Mouse (Mus musculus): Measurements from ENCODE around the gene Rasgrp2.

The Rasgrp2 gene

DNA sequence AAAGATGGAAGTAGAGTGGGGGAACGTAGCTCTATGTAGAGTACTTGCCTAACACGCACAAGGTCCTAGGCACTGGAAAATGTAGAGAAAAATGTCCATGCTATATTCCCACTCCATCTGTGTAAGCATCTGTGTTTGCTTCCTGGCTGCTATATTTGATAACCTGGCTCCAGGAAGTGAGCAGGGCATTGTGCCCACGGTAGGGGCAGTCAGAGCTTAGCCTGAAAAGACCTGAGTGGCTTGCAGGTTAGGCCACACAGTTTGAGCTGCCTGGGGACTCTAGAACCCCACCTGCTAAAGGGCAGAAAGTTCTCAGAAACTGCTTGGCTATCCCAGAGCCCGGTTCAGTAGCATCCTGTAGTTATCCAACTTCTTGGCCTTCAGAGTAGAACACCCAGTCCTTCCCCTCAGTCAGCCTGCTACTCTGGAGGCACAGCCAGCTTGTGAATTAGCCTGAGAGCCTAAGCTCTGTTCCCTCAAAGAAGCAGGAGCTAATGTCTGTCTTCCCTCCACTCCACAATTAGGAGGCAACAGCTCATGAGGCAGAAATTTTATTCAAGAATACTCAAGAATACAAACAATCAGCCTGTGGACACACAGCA, 16.7 kb upstream of the Rasgrp2 start:
- in situ Hi-C loops (cut with MboI, MseI), result loop anchor here in 1 of 2 experiments (10.0 kb wide), 1 partner anchor 452 kb away; no protein-coding TSS in a partner anchor

- in situ Hi-C loops (cut with MboI, MseI), result loop anchor here in 1 of 2 experiments (10.0 kb wide), 1 partner anchor 451 kb away; no protein-coding TSS in a partner anchor
Observed at GRCm38 (mm10) chr19:6383470-6383869, 15.7 kb upstream of the Rasgrp2 start.

GRCm38 (mm10) chr19:6384128-6384527, 15.0 kb upstream of the Rasgrp2 start, which contains the start of gene Pygm:
Pygm (plus strand) TSS chr19:6384399.
- in situ Hi-C loops (cut with MboI, MseI), result loop anchor here in 1 of 2 experiments (10.0 kb wide), 1 partner anchor 451 kb away; no protein-coding TSS in a partner anchor

- in situ Hi-C loops (cut with MboI, MseI), result loop anchor here in 1 of 2 experiments (10.0 kb wide), 1 partner anchor 450 kb away; no protein-coding TSS in a partner anchor
Observed at GRCm38 (mm10) chr19:6384954-6385353, 14.2 kb upstream of the Rasgrp2 start.

- in situ Hi-C loops (cut with MboI, MseI), result loop anchor here in 1 of 2 experiments (10.0 kb wide), 1 partner anchor 449 kb away; no protein-coding TSS in a partner anchor
Observed at GRCm38 (mm10) chr19:6385419-6385818, 13.7 kb upstream of the Rasgrp2 start.

GRCm38 (mm10) chr19:6385821-6386220, 13.3 kb upstream of the Rasgrp2 start:
- in situ Hi-C loops (cut with MboI, MseI), result loop anchor here in 1 of 2 experiments (10.0 kb wide), 1 partner anchor 449 kb away; no protein-coding TSS in a partner anchor

GRCm38 (mm10) chr19:6386234-6386633, 12.9 kb upstream of the Rasgrp2 start:
- in situ Hi-C loops (cut with MboI, MseI), result loop anchor here in 1 of 2 experiments (10.0 kb wide), 1 partner anchor 449 kb away; no protein-coding TSS in a partner anchor

DNA sequence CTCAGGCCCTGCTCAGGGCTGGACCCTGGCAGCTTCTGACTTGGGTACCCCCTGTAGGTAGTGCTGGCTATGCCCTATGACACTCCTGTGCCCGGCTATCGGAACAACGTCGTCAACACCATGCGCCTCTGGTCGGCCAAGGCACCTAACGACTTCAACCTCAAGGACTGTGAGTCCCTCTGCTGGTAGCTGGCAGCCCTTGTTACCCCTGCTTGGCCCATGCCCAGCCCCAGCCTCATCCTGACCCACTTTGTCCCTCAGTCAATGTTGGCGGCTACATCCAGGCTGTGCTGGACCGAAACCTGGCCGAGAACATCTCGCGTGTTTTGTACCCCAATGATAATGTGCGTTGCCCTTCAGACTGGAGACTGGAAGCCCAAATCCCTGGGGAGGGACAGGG, 11.1 kb upstream of the Rasgrp2 start:
- in situ Hi-C loops (cut with MboI, MseI), result loop anchor here in 1 of 2 experiments (10.0 kb wide), 1 partner anchor 447 kb away; no protein-coding TSS in a partner anchor

DNA sequence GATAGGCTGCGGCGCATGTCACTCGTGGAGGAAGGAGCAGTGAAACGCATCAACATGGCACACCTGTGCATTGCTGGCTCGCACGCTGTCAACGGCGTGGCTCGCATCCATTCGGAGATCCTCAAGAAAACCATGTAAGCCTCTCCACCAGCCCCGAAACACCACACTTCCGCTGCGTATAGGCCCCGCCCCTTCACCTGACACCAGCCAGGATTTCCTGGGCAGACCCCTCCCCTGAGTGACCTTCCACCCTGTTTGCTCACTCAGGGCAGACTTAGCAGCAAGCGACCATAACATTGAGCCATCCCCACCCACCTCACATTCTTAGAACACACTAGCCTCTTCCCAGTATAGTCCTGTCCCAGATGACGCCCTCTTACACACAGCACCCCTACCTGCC, 9.3 kb upstream of the Rasgrp2 start:
- in situ Hi-C loops (cut with MboI, MseI), result loop anchor here in 1 of 2 experiments (10.0 kb wide), 1 partner anchor 445 kb away; no protein-coding TSS in a partner anchor

DNA sequence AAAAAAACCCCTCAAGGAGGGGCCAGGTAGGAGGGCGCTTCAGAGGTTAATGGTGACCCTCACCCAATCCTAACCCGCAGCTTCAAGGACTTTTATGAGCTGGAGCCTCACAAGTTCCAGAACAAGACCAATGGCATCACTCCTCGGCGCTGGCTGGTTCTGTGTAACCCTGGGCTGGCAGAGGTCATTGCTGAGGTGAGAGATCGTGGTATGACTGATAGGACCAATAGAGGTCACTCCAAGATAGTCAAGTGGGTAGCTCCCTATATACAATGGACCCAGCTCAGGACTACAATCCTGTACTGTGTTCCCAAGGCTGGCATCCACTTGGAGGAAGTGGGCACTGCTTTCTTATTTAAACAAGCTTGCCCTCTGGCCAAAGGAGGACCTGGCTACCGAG, 8.9 kb upstream of the Rasgrp2 start:
- in situ Hi-C loops (cut with MboI, MseI), result no loop called here

DNA sequence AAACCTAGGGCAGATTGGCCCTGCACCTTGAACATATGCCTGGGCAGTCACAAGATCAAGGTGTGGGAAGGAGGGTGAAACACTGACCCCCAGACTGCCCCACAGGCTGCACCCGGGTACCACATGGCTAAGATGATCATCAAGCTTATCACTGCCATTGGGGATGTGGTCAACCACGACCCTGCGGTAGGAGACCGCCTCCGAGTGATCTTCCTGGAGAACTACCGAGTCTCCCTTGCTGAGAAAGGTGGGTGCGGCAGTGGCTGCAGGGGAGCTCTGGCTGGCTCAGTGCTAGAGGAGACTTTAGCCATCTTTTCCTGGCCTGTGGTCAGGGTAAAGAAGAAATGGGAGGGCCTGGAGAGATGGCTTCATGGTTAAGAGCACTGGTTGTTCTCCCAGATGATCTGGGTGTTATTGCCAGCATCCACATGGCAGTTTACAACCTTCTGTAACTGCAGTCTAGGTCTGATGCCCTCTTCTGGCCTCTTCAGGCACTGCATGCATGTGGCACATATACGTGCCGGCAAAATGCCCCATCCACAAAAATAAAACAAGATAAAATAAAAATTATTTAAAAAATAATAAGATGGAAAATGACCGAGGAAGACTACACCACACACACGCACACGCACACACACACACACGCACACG, 6.3 kb upstream of the Rasgrp2 start:
- in situ Hi-C loops (cut with MboI, MseI), result no loop called here

GRCm38 (mm10) chr19:6393637-6394036, 5.5 kb upstream of the Rasgrp2 start:
- in situ Hi-C loops (cut with MboI, MseI), result no loop called here

DNA sequence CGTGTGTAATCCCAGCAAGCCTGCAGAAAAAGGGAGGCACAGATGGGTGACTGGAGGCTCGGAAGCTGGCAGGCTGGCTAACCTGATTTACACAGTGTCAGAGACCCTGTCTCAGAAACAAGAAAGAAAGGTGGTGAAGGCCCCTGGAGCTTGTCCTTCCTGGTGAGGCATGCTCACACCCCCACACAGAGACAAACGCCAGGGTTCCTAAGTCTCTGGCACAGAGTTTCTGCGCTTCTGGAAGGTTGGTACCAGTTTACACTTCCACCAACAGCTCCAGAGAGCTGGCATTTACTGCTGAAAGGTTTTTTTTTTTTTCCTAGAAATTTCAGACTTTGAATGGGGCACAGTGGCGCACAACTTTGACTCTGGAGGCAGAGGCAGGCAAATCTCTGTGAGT, 2.9 kb upstream of the Rasgrp2 start:
- in situ Hi-C loops (cut with MboI, MseI), result no loop called here

- in situ Hi-C loops (cut with MboI, MseI), result no loop called here
Observed at GRCm38 (mm10) chr19:6397582-6398249, 1.4 kb upstream of the Rasgrp2 start.

DNA sequence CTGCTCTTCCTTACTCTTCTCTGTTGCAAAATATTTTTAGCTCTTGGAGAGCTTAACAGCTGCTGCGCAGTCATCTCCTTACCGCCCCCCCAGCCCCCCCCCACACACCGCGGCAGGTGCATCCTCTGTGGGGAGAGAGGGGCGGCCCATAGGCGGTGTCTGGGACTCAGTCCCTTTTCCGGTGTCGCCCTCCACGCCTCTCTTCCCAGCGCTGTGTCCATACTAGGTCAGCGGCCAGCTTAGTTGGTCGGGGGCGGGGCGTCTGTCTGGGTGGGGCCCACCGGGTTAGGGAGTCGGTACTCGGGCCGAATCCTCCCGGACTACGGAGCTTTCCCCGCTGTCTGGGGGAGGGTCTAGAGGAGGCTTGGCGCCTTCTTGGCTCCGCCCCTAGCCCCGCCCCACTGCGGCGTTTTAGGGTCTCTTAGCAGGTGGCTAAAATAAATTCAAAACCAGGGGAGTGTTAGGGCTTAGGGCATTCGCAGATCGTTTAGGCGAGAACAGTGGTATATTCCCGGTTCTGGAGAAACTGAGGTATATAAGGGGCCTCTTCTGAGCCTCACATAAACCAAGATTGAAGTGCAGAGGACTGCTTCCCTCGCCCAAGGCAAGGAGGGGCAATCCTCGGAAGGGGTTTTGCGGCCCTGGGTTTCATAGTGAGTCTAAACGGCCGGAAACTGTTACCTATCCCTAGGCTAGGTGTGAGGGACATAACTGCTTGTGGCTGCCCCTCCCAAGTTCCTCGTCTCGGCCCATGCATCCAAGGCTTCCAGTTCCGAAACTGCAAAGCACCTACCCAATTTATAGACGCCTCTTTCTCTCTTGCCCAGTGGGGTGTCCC, 474 bp upstream of the Rasgrp2 start:
- in situ Hi-C loops (cut with MboI, MseI), result no loop called here

- in situ Hi-C loops (cut with MboI, MseI), result loop anchor here in 1 of 2 experiments (10.0 kb wide), 1 partner anchor 554 kb away; no protein-coding TSS in a partner anchor
Observed at GRCm38 (mm10) chr19:6400096-6401086, 1.3 kb downstream of the Rasgrp2 start.

DNA sequence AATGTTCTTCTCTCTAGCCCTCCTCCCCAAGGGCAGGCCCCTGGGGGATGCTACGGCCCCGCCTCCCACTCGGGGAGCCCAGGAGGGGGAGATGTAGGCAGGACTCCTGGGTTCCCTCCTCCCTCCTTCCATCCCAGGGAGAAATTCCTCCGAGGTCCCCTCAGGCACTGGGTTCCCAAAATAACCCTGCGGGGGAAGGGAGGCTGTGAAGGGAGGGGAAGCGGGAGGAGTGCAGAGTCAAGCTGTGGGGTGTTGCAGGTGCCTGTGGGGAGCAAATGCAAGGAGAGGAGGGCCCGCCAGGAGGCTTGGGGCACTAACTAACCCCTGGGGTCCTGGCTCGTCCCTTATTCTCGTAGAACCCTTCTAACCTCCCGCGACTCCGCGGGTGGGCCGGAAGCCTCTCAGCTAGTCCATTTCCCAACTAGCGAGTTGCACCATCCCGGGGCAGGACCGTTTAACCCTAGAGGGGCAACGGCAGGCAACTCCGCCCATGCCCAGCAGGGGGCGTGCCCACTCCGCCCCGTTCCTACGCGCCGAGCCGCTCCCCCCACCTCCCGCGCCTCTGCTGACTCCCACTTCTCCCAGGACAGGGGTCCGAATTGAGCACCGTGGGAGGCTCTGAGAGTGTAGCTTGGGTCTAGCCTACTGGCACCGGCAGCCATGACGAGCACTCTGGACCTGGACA, 2.1 kb downstream of the Rasgrp2 start:
- in situ Hi-C loops (cut with MboI, MseI), result loop anchor here in 1 of 2 experiments (10.0 kb wide), 1 partner anchor 554 kb away; no protein-coding TSS in a partner anchor

GRCm38 (mm10) chr19:6401951-6402350, 2.8 kb downstream of the Rasgrp2 start:
- in situ Hi-C loops (cut with MboI, MseI), result loop anchor here in 1 of 2 experiments (10.0 kb wide), 1 partner anchor 553 kb away; no protein-coding TSS in a partner anchor

DNA sequence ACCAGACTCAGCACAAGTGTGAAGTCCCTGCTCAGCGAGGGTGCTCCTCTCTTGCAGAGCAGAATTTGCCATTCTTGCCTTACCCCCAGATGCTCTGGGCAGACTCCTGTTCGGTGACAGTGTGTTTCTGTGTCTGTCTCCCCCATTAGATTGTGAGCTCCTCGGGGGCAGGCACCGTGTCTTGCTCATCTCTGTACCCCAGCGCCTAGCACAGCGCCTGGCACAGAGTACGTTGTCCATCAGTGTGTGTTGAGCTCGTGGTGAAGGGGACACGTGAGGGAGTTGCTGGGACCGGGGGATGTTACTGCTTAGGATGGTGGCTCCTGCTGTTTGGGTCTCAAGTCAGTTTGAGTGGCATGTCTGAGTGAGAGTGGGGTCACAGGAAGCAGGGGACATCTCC, 4.7 kb downstream of the Rasgrp2 start:
- in situ Hi-C loops (cut with MboI, MseI), result loop anchor here in 1 of 2 experiments (10.0 kb wide), 1 partner anchor 551 kb away; no protein-coding TSS in a partner anchor
